Mouse (Mus musculus) hematopoietic stem cell, adult 5-6 weeks (primary cell): Measurements from ENCODE around the gene Abcb10. TPM values are rescaled to one million over a fixed set of nuclear protein-coding genes. Genes with fewer than 3 reads are reported as not detected.
A peak's percentile ranks its signal among the peaks of the same experiment; 100 is the strongest.
"Not testable (repeated sequence)": the region's sequence is repeated elsewhere in the genome, so short reads cannot be mapped to it uniquely, and the experiment has no call there.

Experiments used
- ATAC-seq, 2 experiments: fragments of 125-278 bp in 1 of 2; replicated peaks in 1 of 2; 2 replicates each; pipeline ENCODE4 v1.8.0; 2016 to 2017; ENCODE audit warnings: inconsistent platforms in 2 of 2, mild to moderate bottlenecking in 2 of 2, moderate number of reproducible peaks in 2 of 2, low read depth in 1 of 2, moderate TSS enrichment in 1 of 2; ENCODE audit not compliant: low FRiP score in 2 of 2, poor library complexity in 2 of 2, severe bottlenecking in 2 of 2, insufficient read depth in 1 of 2, low TSS enrichment in 1 of 2
- total RNA-seq: library from RNA; stranded (forward); fragments of 172-1452, 232-1000 nt; gene quantifications from 2 replicates; pipeline ENCODE4 v1.2.3, GENCODE M21; 2017

The Abcb10 gene
- 10.1 and 12.0 TPM in 2 replicates for total RNA-seq

DNA sequence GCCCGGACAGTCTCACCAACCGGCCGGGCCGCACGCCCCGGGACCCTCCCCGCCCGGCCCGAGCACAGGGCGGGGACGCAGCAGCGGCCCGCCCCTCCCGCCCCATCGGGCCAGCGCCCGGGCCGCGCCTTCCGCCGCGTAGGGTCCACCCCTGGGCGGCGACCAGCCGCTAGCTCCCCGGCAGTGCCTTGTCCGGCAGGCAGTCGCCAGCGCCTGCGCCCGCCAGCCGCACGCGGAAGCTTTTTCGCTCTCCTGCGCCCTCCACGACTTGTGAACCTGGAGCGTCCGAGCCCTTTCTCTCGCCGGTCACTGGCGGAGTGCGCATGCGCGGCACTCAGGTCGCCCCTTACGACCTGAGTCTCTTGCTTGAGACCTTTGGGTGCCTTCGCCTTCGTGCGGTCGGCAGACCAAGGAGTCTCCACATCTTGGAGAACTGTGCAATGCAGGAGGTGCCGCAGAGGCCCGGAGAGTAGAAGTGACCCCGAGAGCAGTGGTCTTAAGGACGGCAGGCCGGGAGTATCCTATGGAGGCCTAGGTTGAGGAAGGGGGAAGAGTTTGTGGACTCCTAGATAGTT, at the start of gene Abcb10:
TSS of gene Abcb10 (minus strand) at position 297 of the 575 bp plus-strand sequence.
- ATAC-seq: peak; percentile 54 to 79

DNA sequence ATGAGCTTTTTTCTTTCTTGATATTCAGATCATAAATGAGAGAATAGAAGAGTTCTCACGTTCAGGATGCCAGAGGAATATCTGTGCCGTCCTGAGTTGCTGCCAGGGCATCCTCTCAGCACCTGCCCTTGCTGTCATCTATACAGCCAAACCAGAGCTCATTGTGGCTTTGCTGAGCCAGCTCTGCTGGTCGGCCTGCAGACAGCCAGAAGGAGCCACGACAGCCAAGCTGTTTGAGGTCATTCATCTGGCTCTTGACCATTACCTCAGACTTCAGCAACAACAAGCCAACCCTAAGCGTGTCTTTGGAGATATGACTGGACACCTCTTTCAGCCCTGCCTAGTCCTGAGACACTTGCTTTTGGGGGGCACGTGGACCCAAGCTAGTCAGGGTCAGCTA, 44.9 kb upstream of the Abcb10 start:
- no peak for ATAC-seq

DNA sequence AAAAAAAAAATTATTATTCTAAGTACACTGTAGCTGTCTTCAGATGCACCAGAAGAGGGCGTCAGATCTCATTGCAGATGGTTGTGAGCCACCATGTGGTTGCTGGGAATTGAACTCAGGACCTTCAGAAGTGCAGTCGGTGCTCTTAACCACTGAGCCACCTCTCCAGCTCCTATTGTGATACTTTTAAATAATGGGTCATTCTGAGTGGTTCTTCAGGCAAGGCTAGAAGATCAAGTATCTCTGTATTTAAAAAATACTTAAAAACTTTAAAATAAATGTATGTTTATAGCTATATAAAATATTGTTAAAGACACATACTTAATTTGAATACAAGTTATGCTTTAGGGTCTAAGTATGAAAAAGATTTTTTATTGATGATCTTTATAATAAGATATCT, 43.3 kb upstream of the Abcb10 start:
- not testable (repeated sequence) for ATAC-seq

GRCm38 (mm10) chr8:124021237-124022227, 38.6 kb upstream of the Abcb10 start, which contains the start of the genes Taf5l and Urb2:
Gene Taf5l, minus strand, starts transcription at chr8:124021397.
Gene Urb2, plus strand, starts transcription at chr8:124021508.
- peak; percentile 83 to 91 for ATAC-seq

- ATAC-seq: peak; percentile 20 to 36; a peak in 3 of 4 replicates
These were observed 37.7 kb upstream of the Abcb10 start for GRCm38 (mm10) chr8:124020439-124021236.

DNA sequence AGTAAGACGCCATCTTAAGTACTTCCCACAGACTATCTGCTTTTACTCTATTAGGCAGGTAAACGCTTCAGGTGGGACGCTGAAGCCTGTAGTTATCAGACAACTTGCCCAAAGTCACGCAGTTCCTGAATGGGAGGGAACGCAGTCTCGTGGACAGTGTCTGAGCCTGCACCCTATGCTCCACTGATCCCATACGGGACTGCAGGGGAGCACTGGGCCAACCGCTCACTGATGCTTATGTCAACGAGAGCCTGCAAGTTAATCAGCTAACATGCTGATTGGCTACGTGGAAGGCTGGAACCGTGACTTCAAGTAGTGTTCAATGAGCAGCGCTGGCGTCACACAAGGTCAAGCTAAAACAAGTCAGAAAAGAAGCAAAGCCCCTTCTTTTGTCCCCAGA, 36.9 kb upstream of the Abcb10 start:
- peak; percentile 14 to 16; a peak in 1 of 4 replicates for ATAC-seq

DNA sequence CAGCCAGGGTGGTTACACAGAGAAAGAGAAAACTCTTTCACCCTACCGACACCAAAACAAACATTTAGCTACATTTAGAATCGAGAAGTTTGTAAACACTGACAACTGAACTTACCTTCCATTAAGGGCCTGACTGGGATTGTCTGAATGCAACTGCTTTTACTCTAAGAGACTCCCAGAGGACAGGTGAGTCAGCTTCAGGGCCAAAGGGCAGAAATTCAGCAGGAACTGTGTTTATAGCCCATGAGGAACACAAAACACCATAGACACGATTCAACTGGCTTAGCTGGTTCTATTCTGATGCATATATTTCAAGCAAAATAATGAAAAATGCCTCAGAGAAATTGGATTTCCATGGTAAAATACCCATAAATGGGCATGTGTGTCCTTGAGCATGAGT, 31.8 kb upstream of the Abcb10 start:
- no peak for ATAC-seq

DNA sequence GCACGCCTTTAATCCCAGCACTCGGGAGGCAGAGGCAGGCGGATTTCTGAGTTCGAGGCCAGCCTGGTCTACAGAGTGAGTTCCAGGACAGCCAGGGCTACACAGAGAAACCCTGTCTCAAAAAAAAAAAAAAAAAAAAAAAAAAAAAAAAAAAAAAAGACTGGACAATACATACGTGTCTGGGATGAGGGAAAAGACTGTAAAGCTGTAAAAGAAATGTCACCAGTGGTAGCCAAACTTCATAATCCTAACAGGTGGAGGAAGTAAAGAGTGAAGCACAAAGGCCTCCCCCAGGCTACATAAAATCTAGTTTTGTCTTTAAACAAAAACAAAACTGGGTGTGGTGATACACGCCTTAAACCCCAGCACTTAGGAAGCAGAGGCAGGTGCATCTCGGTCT, 31.4 kb upstream of the Abcb10 start:
- ATAC-seq: not testable (repeated sequence)

DNA sequence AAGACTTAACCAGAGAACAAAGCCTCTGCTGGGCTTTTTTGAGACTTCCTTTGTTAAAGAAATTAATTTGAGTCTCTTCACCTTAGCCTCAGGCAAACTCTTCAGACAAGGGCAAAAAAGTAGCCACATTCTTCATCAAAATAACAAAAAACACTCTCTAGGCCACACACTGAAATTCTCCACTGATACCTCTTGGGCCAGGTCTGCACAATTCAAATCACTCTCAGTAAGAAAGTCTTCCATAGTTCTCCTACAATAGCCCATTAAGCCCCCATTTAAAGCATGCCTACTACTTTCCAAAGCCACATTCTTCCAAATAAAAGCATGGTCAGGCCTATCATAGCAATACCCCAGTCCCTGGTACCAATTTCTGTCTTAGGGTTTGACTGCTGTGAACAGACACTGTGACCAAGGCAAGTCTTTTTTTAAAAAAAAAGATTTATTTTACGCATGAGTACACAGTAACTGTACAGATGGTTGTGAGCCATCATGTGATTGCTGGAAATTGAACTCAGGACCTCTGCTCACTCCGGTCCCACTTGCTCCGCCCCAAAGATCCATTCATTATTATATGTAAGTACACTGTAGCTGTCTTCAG, 29.2 kb upstream of the Abcb10 start:
- no peak for ATAC-seq

DNA sequence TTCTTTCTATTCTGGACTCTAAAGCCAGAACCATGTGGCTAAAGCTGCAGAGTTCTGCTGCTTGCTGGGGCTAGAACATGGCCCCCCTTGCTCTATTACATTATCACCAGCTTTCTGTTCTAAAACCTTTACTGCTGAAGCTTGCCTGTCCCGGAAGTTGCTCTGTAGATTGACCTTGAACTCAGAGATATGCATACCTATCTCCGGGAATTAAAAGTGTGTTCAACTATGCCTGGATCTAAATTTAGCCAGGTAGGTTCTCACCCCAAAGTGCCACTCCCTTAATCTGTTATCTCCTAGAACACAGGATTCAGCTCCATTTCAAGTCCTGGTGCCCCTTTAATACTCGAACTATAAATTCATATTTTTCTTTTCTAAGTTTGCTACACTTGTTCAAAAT, 28.7 kb upstream of the Abcb10 start:
- ATAC-seq: no peak

GRCm38 (mm10) chr8:124007829-124008228, 24.9 kb upstream of the Abcb10 start:
- ATAC-seq: peak; percentile 46 to 58

DNA sequence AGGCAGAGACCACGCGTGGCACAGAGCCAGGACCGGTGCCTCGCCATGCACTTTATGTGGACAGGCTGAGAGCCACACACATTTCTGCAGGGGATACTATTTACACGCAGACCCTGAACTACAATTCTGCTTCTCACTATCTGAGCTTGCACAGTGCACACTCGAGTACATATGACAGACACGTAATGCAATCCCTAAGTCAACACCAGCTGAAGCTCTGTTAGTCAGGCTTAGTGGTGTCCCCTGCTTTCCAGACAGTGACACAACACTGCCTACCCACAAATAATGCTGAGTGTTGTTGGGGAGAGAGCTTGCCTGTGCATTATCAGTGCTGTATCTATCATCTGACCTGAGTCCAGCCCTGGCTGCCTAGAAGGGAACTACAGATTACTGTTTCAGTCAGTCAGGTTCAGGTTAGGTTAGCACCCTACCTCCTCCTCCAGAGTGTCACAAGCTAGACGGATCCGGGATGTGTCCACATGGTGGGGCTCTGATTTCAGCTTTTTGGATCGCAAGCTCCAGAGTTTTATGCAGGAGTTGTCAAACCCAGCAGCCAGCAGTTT, 19.7 kb upstream of the Abcb10 start:
- no peak for ATAC-seq

DNA sequence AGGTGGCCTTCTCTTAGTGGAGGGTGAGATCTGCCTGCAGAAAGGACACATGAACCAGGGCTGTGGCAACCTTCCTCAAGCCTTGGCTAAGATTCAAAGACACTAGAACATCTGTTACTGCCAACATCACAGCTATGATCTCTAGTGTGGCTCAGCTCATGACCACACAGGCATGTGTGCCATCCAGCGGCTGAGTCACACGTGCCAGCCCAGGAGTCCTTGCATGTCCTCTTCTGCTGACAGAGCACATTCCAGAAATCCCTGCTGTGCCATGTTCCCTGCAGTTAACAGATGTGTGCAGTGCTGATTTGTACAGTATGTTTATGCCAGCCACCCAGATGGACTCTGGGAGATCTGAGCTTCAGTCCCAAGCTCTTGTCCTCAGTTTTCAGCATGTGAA, 16.6 kb upstream of the Abcb10 start:
- no peak for ATAC-seq

- no peak for ATAC-seq
These were observed 11.1 kb upstream of the Abcb10 start for GRCm38 (mm10) chr8:123993997-123994396.

DNA sequence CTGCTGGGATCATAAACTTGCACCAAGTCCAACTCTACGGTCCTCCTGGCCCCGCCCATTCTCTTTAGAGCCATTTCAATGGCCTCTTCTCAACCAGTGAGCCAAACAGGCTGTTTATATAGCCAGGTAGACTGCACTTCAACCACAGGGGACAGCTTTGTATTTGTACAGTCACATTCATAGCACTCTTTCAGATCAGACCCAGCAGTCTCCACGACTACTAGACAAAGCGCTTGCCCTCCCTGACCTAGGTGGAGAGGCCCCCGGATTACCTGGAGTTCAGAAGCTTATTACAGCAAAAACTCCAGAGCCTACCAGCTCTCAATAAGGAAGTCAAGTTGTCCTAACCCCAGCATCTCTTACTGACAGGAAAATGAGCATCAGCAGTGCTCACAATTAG, 10.7 kb upstream of the Abcb10 start:
- ATAC-seq: no peak

GRCm38 (mm10) chr8:123992587-123992986, 9.7 kb upstream of the Abcb10 start:
- ATAC-seq: no peak
